Mouse (Mus musculus): ENCODE data around the gene Stk40. TPM values are rescaled to one million over a fixed set of nuclear protein-coding genes. Genes with fewer than 3 reads are reported as not detected.

Stk40 gene
- polyA plus RNA-seq, 1 experiment from 2014 or later = 38.0 TPM

GRCm38 (mm10) chr4:126120506-126120905 lies 16.7 kb downstream of the Stk40 start:
- TF ChIP-seq CTCF (IDR thresholded peaks at IDR 0.05; ENCODE audit: low read depth) = no peak
- WGBS = 92% methylated on average over 2 of the region's 2 CpGs
- DNase-seq = no peak
- no peak overlapping the region for H3K4me2 ChIP-seq
- H3K9me3 ChIP-seq (ENCODE audit: low read depth, low read length) = 0 out of 2 replicates have a peak, but pooled peaks cover 6% of the 10 kb centered on the region
- ATAC-seq (ENCODE audit: insufficient read depth) = no peak
- no peak overlapping the region for H3K4me3 ChIP-seq (ENCODE audit: low read depth, low read length)
- H3K4me1 ChIP-seq (ENCODE audit: insufficient read depth) = no peaks in the 10 kb centered on the region
- no peak overlapping the region for H3K27ac ChIP-seq (ENCODE audit: low read depth)
- H3K9ac ChIP-seq = no peak overlapping the region
- peaks cover 26% of the 10 kb centered on the region for H3K36me3 ChIP-seq (ENCODE audit: insufficient read depth)
- no peaks in the 10 kb centered on the region for H3K27me3 ChIP-seq (ENCODE audit: insufficient read depth, low read length)

GRCm38 (mm10) chr4:126123309-126124040 lies 19.7 kb downstream of the Stk40 start:
- no peaks in the 10 kb centered on the region for H3K4me1 ChIP-seq (ENCODE audit: insufficient read depth)
- H3K9ac ChIP-seq = no peak overlapping the region
- ATAC-seq (ENCODE audit: insufficient read depth) = 0 out of 2 replicates have a peak, but pooled peaks have one; percentile 41
- H3K36me3 ChIP-seq (ENCODE audit: insufficient read depth) = peaks cover 43% of the 10 kb centered on the region
- H3K4me3 ChIP-seq (ENCODE audit: low read depth, low read length) = no peak overlapping the region
- H3K27ac ChIP-seq (ENCODE audit: low read depth) = peak overlapping the region; percentile 19
- peak; percentile 20 for DNase-seq
- 62% methylated on average over 10 of the region's 10 CpGs for WGBS
- no peak for TF ChIP-seq CTCF (IDR thresholded peaks at IDR 0.05; ENCODE audit: low read depth)
- 0 out of 2 replicates have a peak, but pooled peaks cover 6% of the 10 kb centered on the region for H3K9me3 ChIP-seq (ENCODE audit: low read depth, low read length)
- no peak overlapping the region for H3K4me2 ChIP-seq
- no peaks in the 10 kb centered on the region for H3K27me3 ChIP-seq (ENCODE audit: insufficient read depth, low read length)

DNA sequence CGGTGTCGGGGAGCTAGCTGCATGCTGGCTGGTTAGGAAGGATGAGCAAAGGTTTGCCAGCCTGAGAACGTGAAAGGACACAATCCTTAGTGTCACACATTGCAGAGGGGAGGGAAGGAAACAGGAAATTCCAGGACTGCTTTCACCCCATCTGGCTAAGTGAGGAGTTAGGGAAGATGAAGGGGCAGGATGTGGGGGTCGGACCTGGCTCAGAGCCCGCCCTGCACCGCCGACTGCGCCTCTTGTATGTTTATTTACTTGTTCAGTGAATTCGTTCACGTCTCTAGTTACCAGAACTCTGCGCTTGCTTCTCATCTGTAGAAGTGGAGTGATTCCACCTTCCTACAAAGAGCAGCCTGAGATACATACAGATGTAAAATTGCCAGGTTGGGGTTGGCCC lies 26.7 kb downstream of the Stk40 start:
- no peak for TF ChIP-seq CTCF (IDR thresholded peaks at IDR 0.05; ENCODE audit: low read depth)
- peaks cover 42% of the 10 kb centered on the region for H3K4me1 ChIP-seq (ENCODE audit: insufficient read depth)
- DNase-seq = peak; percentile 89

GRCm38 (mm10) chr4:126131290-126132121 lies 27.7 kb downstream of the Stk40 start:
- Histone ChIP-seq H3K27ac (ENCODE audit: low read depth) (peak overlapping the region; percentile 95), H3K4me3 (ENCODE audit: low read depth, low read length) (no peak overlapping the region), H3K4me2 (peak overlapping the region; percentile 45), H3K9ac (peak overlapping the region; percentile 21; the same call in 1 of the 2 replicates), H3K27me3 (ENCODE audit: insufficient read depth, low read length) (no peaks in the 10 kb centered on the region), H3K9me3 (ENCODE audit: low read depth, low read length) (no peaks in the 10 kb centered on the region), H3K4me1 (ENCODE audit: insufficient read depth) (peaks cover 42% of the 10 kb centered on the region), H3K36me3 (ENCODE audit: insufficient read depth) (peaks cover 47% of the 10 kb centered on the region)
- TF ChIP-seq CTCF (IDR thresholded peaks at IDR 0.05; ENCODE audit: low read depth) = no peak
- 34% methylated on average over 10 of the region's 10 CpGs for WGBS
- DNase-seq (peak; percentile 82), ATAC-seq (ENCODE audit: insufficient read depth) (peak; percentile 50)

More for the DNA sequence above, 26.7 kb downstream of the Stk40 start:
- H3K9ac ChIP-seq = no peak overlapping the region
- peak; percentile 81 for ATAC-seq (ENCODE audit: insufficient read depth)
- peak overlapping the region; percentile 45 for H3K4me2 ChIP-seq
- no peak overlapping the region for H3K4me3 ChIP-seq (ENCODE audit: low read depth, low read length)
- peak overlapping the region; percentile 95 for H3K27ac ChIP-seq (ENCODE audit: low read depth)
- 20% methylated on average over 11 of the region's 11 CpGs for WGBS
- no peaks in the 10 kb centered on the region for H3K27me3 ChIP-seq (ENCODE audit: insufficient read depth, low read length)
- H3K9me3 ChIP-seq (ENCODE audit: low read depth, low read length) = no peaks in the 10 kb centered on the region
- H3K36me3 ChIP-seq (ENCODE audit: insufficient read depth) = peaks cover 47% of the 10 kb centered on the region

DNA sequence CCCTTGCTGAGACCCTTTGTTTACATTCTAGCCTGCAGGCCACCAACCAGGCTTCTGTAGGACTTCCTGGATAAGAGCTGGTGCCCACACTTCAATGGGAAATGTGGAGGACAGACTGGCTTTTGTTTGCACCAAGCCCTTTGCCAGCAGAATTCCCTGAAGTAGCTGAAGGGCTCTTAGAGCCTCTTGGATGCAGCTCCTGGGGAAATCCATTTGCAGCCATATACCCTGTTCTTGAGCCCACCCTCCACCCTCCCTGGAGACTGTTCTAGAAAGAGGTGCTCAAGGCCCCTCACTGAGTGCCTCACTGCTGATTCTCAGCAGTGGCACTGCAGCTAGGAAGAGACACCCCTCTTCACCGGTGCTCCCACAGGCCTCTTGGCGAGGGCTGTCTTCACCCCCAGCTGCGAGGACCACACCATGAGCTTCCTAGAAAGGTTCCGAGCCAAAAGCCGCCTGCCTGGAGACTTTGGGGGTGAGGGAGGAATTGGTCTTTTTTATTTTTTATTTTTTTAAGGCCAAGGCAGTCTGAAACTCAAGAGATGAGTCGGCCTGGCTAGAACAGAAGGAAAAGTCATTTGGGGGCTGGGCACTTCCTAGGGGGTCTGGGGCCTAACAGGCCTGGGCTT lies 29.0 kb downstream of the Stk40 start:
- Histone ChIP-seq H3K27ac (ENCODE audit: low read depth) (peak overlapping the region; percentile 95), H3K4me3 (ENCODE audit: low read depth, low read length) (no peak overlapping the region), H3K36me3 (ENCODE audit: insufficient read depth) (peaks cover 50% of the 10 kb centered on the region), H3K27me3 (ENCODE audit: insufficient read depth, low read length) (no peaks in the 10 kb centered on the region), H3K9ac (0 out of 2 replicates have a peak overlapping the region, but pooled peaks have one; percentile 2), H3K4me1 (ENCODE audit: insufficient read depth) (peaks cover 42% of the 10 kb centered on the region), H3K4me2 (no peak overlapping the region), H3K9me3 (ENCODE audit: low read depth, low read length) (no peaks in the 10 kb centered on the region)
- WGBS = 23% methylated on average over 6 of the region's 6 CpGs
- TF ChIP-seq CTCF (IDR thresholded peaks at IDR 0.05; ENCODE audit: low read depth) = no peak
- ATAC-seq (ENCODE audit: insufficient read depth) (peak; percentile 24; the same call in 1 of the 2 replicates), DNase-seq (peak; percentile 69)

DNA sequence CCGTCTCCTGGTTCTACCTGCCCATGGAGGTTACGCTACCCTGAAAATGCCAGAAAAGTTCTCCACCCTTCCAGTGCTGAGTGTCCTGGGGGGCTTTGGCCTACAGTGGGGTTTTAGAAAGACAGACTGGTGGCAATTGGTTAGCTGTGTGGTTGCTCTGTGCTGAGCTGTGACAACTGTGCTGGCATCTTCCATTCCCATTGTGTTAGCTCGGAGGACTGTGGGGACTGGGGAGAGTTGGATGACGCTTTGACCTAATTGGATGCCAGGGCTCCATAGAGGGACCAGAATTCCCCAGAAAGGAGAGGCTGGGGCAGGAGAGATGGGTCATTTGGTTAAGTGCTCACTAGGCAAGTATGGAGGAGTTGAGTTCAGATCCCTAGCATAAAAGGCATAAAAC lies 30.5 kb downstream of the Stk40 start:
- Histone ChIP-seq H3K4me3 (ENCODE audit: low read depth, low read length) (no peak overlapping the region), H3K4me1 (ENCODE audit: insufficient read depth) (peaks cover 42% of the 10 kb centered on the region), H3K9ac (no peak overlapping the region), H3K27ac (ENCODE audit: low read depth) (peak overlapping the region; percentile 16; the same call in 1 of the 2 replicates), H3K4me2 (no peak overlapping the region), H3K36me3 (ENCODE audit: insufficient read depth) (peaks cover 57% of the 10 kb centered on the region), H3K27me3 (ENCODE audit: insufficient read depth, low read length) (no peaks in the 10 kb centered on the region), H3K9me3 (ENCODE audit: low read depth, low read length) (no peaks in the 10 kb centered on the region)
- ATAC-seq (ENCODE audit: insufficient read depth) = no peak
- no peak for DNase-seq
- no peak for TF ChIP-seq CTCF (IDR thresholded peaks at IDR 0.05; ENCODE audit: low read depth)
- WGBS = 86% methylated on average over 4 of the region's 4 CpGs

Measured in lung, embryonic 14.5 days (tissue).